Mouse (Mus musculus): Measurements from ENCODE around the gene Stk38l.

DNA sequence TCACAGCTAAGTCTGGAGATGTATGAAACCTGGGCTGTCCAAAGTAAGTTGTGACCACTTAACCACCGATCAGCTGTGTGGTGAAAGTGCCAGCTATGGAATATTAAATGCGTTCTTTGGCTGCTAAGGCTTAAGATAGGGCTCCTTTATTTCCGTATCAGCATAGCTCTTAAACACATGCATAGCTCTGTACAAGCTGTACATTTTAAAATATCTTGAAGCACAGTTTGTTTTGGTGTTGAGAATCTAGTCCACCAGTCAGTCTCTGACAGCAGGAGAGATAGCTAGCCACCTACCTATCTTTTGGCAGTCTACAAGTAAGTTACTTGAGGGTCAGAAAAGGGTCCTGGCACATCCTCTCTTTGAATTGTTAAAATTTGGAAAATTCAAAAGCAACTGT lies 53.3 kb downstream of the Stk38l start:
- TF ChIP-seq CTCF (IDR thresholded peaks at IDR 0.05; ENCODE audit: low read depth) (no peak), EP300 (IDR thresholded peaks at IDR 0.05; ENCODE audit: low read depth) (no peak)

All from liver, postnatal 0 days (tissue).